Mouse (Mus musculus) ES-Bruce4 (cell line): ENCODE measurements around the gene Sqor. TPM values are rescaled to one million over a fixed set of nuclear protein-coding genes. Genes with fewer than 3 reads are reported as not detected.

ENCODE experiments used
- H3K27ac ChIP-seq: 2 replicates; pipeline ENCODE4 v1.5.1; 2012; ENCODE audit warnings: low read length, inconsistent platforms; ENCODE audit not compliant: insufficient read depth
- H3K27me3 ChIP-seq: 2 replicates; pipeline ENCODE4 v1.6.1; 2012; ENCODE audit warnings: mild to moderate bottlenecking, low read length, inconsistent platforms; ENCODE audit not compliant: control insufficient read depth, poor library complexity, insufficient read depth, severe bottlenecking
- H3K36me3 ChIP-seq: 2 replicates; pipeline ENCODE4 v1.6.1; 2012; ENCODE audit warnings: inconsistent platforms, mild to moderate bottlenecking, low read length, moderate library complexity; ENCODE audit not compliant: control insufficient read depth, poor library complexity, insufficient read depth, severe bottlenecking
- H3K4me1 ChIP-seq: one replicate; pipeline ENCODE4 v1.8.1; 2011; ENCODE audit warnings: low read length; ENCODE audit not compliant: control insufficient read depth, insufficient read depth
- H3K4me3 ChIP-seq: 2 replicates; pipeline ENCODE4 v1.5.1; 2011; ENCODE audit warnings: low read depth, mild to moderate bottlenecking, low read length
- H3K9ac ChIP-seq: 2 replicates; pipeline ENCODE4 v1.6.1; 2012; ENCODE audit warnings: low read depth, mild to moderate bottlenecking, inconsistent platforms; ENCODE audit not compliant: poor library complexity, severe bottlenecking
- H3K9me3 ChIP-seq: replicated peaks from 2 replicates; pipeline ENCODE4 v1.6.1; 2012; ENCODE audit warnings: mild to moderate bottlenecking, low read length, inconsistent platforms; ENCODE audit not compliant: control insufficient read depth, poor library complexity, insufficient read depth, severe bottlenecking
- CTCF ChIP-seq: IDR thresholded peaks from one replicate; pipeline ENCODE4 v1.8.1; 2011; ENCODE audit warnings: low read depth, low read length
- EP300 ChIP-seq: IDR thresholded peaks from 2 replicates; pipeline ENCODE4 v1.6.1; 2011; ENCODE audit warnings: low read depth, low read length; ENCODE audit not compliant: insufficient read depth
- POLR2A ChIP-seq: IDR thresholded peaks from one replicate; pipeline ENCODE4 v1.8.1; 2011; ENCODE audit warnings: low read length; ENCODE audit not compliant: insufficient read depth
- polyA plus RNA-seq: library from polyadenylated mRNA; stranded (reverse); fragments of >200 nt; gene quantifications from 2 replicates; pipeline ENCODE4 v1.2.4, GENCODE M21; 2011; ENCODE audit warnings: low read depth; ENCODE audit not compliant: missing spikeins, insufficient read depth, insufficient read length

The Sqor gene
- polyA plus RNA-seq, 1 experiment: 0.97 TPM

- Histone ChIP-seq H3K27me3 (no peaks in the 10 kb centered on the region), H3K36me3 (no peaks in the 10 kb centered on the region), H3K27ac (no peak overlapping the region), H3K9ac (no peak overlapping the region), H3K9me3 (no peaks in the 10 kb centered on the region), H3K4me3 (no peak overlapping the region), H3K4me1 (no peaks in the 10 kb centered on the region)
- TF ChIP-seq CTCF (no peak), POLR2A (no peak), EP300 (no peak)
Observed at GRCm38 (mm10) chr2:122780447-122780846, 15.4 kb downstream of the Sqor start.

- no peak overlapping the region for H3K9ac ChIP-seq
- TF ChIP-seq CTCF (no peak), POLR2A (no peak), EP300 (no peak)
- H3K4me3 ChIP-seq: no peak overlapping the region
- H3K4me1 ChIP-seq: no peaks in the 10 kb centered on the region
- H3K27me3 ChIP-seq: no peaks in the 10 kb centered on the region
- no peaks in the 10 kb centered on the region for H3K9me3 ChIP-seq
- H3K27ac ChIP-seq: no peak overlapping the region
- no peaks in the 10 kb centered on the region for H3K36me3 ChIP-seq
Observed at GRCm38 (mm10) chr2:122781590-122782356, 16.7 kb downstream of the Sqor start.

- Histone ChIP-seq H3K27ac (no peak overlapping the region), H3K4me1 (no peaks in the 10 kb centered on the region), H3K9me3 (no peaks in the 10 kb centered on the region), H3K27me3 (no peaks in the 10 kb centered on the region), H3K9ac (no peak overlapping the region), H3K36me3 (no peaks in the 10 kb centered on the region), H3K4me3 (no peak overlapping the region)
- no peak for TF ChIP-seq POLR2A
- TF ChIP-seq CTCF: no peak
- TF ChIP-seq EP300: no peak
Observed at GRCm38 (mm10) chr2:122783730-122784129, 18.7 kb downstream of the Sqor start.

GRCm38 (mm10) chr2:122784701-122785100 lies 19.7 kb downstream of the Sqor start:
- no peak overlapping the region for H3K27ac ChIP-seq
- H3K36me3 ChIP-seq: no peaks in the 10 kb centered on the region
- H3K4me1 ChIP-seq: no peaks in the 10 kb centered on the region
- no peaks in the 10 kb centered on the region for H3K9me3 ChIP-seq
- no peak overlapping the region for H3K4me3 ChIP-seq
- no peaks in the 10 kb centered on the region for H3K27me3 ChIP-seq
- no peak for TF ChIP-seq CTCF
- no peak for TF ChIP-seq POLR2A
- no peak for TF ChIP-seq EP300
- H3K9ac ChIP-seq: no peak overlapping the region

GRCm38 (mm10) chr2:122786167-122786566 lies 21.1 kb downstream of the Sqor start:
- no peak overlapping the region for H3K9ac ChIP-seq
- no peak overlapping the region for H3K4me3 ChIP-seq
- TF ChIP-seq CTCF: no peak
- TF ChIP-seq EP300: no peak
- no peak for TF ChIP-seq POLR2A
- no peaks in the 10 kb centered on the region for H3K27me3 ChIP-seq
- H3K9me3 ChIP-seq: no peaks in the 10 kb centered on the region
- no peaks in the 10 kb centered on the region for H3K36me3 ChIP-seq
- no peak overlapping the region for H3K27ac ChIP-seq
- no peaks in the 10 kb centered on the region for H3K4me1 ChIP-seq

- H3K9me3 ChIP-seq: no peaks in the 10 kb centered on the region
- H3K27me3 ChIP-seq: no peaks in the 10 kb centered on the region
- H3K9ac ChIP-seq: no peak overlapping the region
- no peak overlapping the region for H3K27ac ChIP-seq
- H3K4me3 ChIP-seq: no peak overlapping the region
- no peaks in the 10 kb centered on the region for H3K4me1 ChIP-seq
- H3K36me3 ChIP-seq: no peaks in the 10 kb centered on the region
- TF ChIP-seq EP300: no peak
- no peak for TF ChIP-seq POLR2A
- no peak for TF ChIP-seq CTCF
Observed at GRCm38 (mm10) chr2:122789311-122789710, 24.3 kb downstream of the Sqor start.
